Mouse (Mus musculus): ENCODE measurements at regions not wholly inside any gene's neighbourhood (a gene's known extent, or its start where the extent isn't known, plus 50 kb on each side); places are given as distances from the start of the nearest gene placed in this dataset.

GRCm38 (mm10) chr13:84349001-84349720 is 127.1 kb downstream of the Tmem161b start:
- TF ChIP-seq CTCF (IDR thresholded peaks at IDR 0.05; ENCODE audit: borderline replicate concordance, extremely low read depth, insufficient read depth, insufficient read length) (no peak), POLR2A (IDR thresholded peaks at IDR 0.05; ENCODE audit: borderline replicate concordance, extremely low read depth, insufficient read depth, insufficient read length, poor library complexity, severe bottlenecking) (peak; percentile 10; the same call in 1 of the 2 replicates)

Measured in brain, embryonic 14.5 days (tissue).